Mouse (Mus musculus) CH12.LX (cell line): ENCODE measurements around the gene Pms2. TPM values are rescaled to one million over a fixed set of nuclear protein-coding genes. Genes with fewer than 3 reads are reported as not detected.

Source experiments
- DNase-seq: peaks from one replicate; pipeline ENCODE4 v3.0.0-alpha.2; 2013; ENCODE audit errors: extremely low read depth
- H3K27ac ChIP-seq: 2 replicates; pipeline ENCODE4 v1.5.1; 2012; ENCODE audit warnings: low read depth, mild to moderate bottlenecking, control low read depth, moderate library complexity; ENCODE audit not compliant: insufficient read depth
- H3K27me3 ChIP-seq: replicated peaks from 2 replicates; pipeline ENCODE3; 2012; ENCODE audit warnings: inconsistent platforms
- H3K36me3 ChIP-seq, 2 experiments: replicated peaks in 1 of 2; 2 replicates each; pipeline versions ENCODE3 to v1.6.1; 2012; ENCODE audit warnings: inconsistent platforms in 1 of 2, low read length in 1 of 2, mild to moderate bottlenecking in 1 of 2, mixed read lengths in 1 of 2, moderate library complexity in 1 of 2; ENCODE audit not compliant: control insufficient read depth in 1 of 2, insufficient read depth in 1 of 2
- H3K4me1 ChIP-seq, 2 experiments: 2 replicates each; pipeline ENCODE4 v1.6.1; 2012; ENCODE audit warnings: inconsistent platforms in 1 of 2, moderate library complexity in 1 of 2; ENCODE audit not compliant: insufficient read depth in 2 of 2, control insufficient read depth in 1 of 2
- H3K4me2 ChIP-seq: 2 replicates; pipeline ENCODE4 v1.6.1; 2012; ENCODE audit warnings: low read depth, mild to moderate bottlenecking, control low read depth; ENCODE audit not compliant: poor library complexity, insufficient read depth, severe bottlenecking
- H3K4me3 ChIP-seq, 3 experiments: fragments of 150-350 bp in 1 of 3; sonication (generic) in 1 of 3; replicated peaks in 1 of 3; 2 replicates each; pipeline versions ENCODE3 to v1.5.1; 2011 to 2012; ENCODE audit warnings: low read depth in 2 of 3, low read length in 2 of 3, mild to moderate bottlenecking in 2 of 3, moderate library complexity in 2 of 3, control low read depth in 1 of 3, improper control_type of control experiment in 1 of 3, inconsistent platforms in 1 of 3, mixed read lengths in 1 of 3; ENCODE audit not compliant: poor library complexity in 1 of 3
- H3K79me2 ChIP-seq: replicated peaks from 2 replicates; pipeline ENCODE4 v1.6.1; 2012; ENCODE audit warnings: mild to moderate bottlenecking, moderate library complexity; ENCODE audit not compliant: control insufficient read depth, poor library complexity, insufficient read depth, severe bottlenecking; ENCODE audit errors: extremely low read depth
- H3K9ac ChIP-seq: 2 replicates; pipeline ENCODE4 v1.6.1; 2012; ENCODE audit warnings: low read depth, mild to moderate bottlenecking, control low read depth, moderate library complexity; ENCODE audit not compliant: insufficient read depth
- H3K9me3 ChIP-seq: replicated peaks from 2 replicates; pipeline ENCODE3; 2012; ENCODE audit warnings: low read length, inconsistent platforms, mixed read lengths
- BHLHE40 ChIP-seq: IDR thresholded peaks from 2 replicates; pipeline ENCODE4 v1.6.1; 2011; ENCODE audit warnings: mild to moderate bottlenecking, low read depth, low read length, improper control_type of control experiment
- CHD2 ChIP-seq: IDR thresholded peaks from 2 replicates; pipeline ENCODE4 v1.6.1; 2011; ENCODE audit warnings: low read length, improper control_type of control experiment
- ETS1 ChIP-seq: conservative IDR thresholded peaks from 2 replicates; pipeline ENCODE4 v1.6.1; 2012; ENCODE audit warnings: low read depth, mild to moderate bottlenecking, inconsistent platforms, low read length, improper control_type of control experiment, moderate library complexity
- GABPA ChIP-seq: IDR thresholded peaks from 2 replicates; pipeline ENCODE4 v1.6.1; 2012; ENCODE audit warnings: low read depth, low read length, improper control_type of control experiment, inconsistent platforms; ENCODE audit not compliant: insufficient replicate concordance
- HCFC1 ChIP-seq: IDR thresholded peaks from 2 replicates; pipeline ENCODE4 v1.6.1; 2012; ENCODE audit warnings: low read depth, mild to moderate bottlenecking, inconsistent platforms, low read length, improper control_type of control experiment
- JUN ChIP-seq: IDR thresholded peaks from 2 replicates; pipeline ENCODE4 v1.6.1; 2011; ENCODE audit warnings: low read depth, mild to moderate bottlenecking, low read length, improper control_type of control experiment, moderate library complexity; ENCODE audit not compliant: insufficient read depth
- JUND ChIP-seq: conservative IDR thresholded peaks from 2 replicates; pipeline ENCODE4 v1.6.1; 2011; ENCODE audit warnings: low read depth, low read length, improper control_type of control experiment
- KAT2A ChIP-seq: IDR thresholded peaks from 2 replicates; pipeline ENCODE4 v1.6.1; 2012; ENCODE audit warnings: low read length, improper control_type of control experiment, inconsistent platforms; ENCODE audit not compliant: insufficient replicate concordance
- MAFK ChIP-seq: IDR thresholded peaks from 2 replicates; pipeline ENCODE4 v1.6.1; 2011; ENCODE audit warnings: low read length, improper control_type of control experiment; ENCODE audit not compliant: insufficient replicate concordance
- MAZ ChIP-seq: IDR thresholded peaks from 2 replicates; pipeline ENCODE4 v1.6.1; 2012; ENCODE audit warnings: low read depth, mild to moderate bottlenecking, inconsistent platforms, low read length, improper control_type of control experiment, moderate library complexity
- MEF2A ChIP-seq: IDR thresholded peaks from 2 replicates; pipeline ENCODE4 v1.6.1; 2014; ENCODE audit warnings: low read depth, mild to moderate bottlenecking, inconsistent platforms, low read length, improper control_type of control experiment, borderline replicate concordance
- MXI1 ChIP-seq: IDR thresholded peaks from 2 replicates; pipeline ENCODE4 v1.6.1; 2011; ENCODE audit warnings: mild to moderate bottlenecking, low read depth, low read length, improper control_type of control experiment
- MYC ChIP-seq: IDR thresholded peaks from 2 replicates; pipeline ENCODE4 v1.6.1; 2011; ENCODE audit warnings: low read depth, mild to moderate bottlenecking, improper control_type of control experiment, low read length
- NELFE ChIP-seq: IDR thresholded peaks from 2 replicates; pipeline ENCODE4 v1.6.1; 2011; ENCODE audit warnings: low read depth, low read length, improper control_type of control experiment
- NRF1 ChIP-seq: IDR thresholded peaks from 2 replicates; pipeline ENCODE4 v1.6.1; 2014; ENCODE audit warnings: low read depth, mild to moderate bottlenecking, inconsistent platforms, low read length, improper control_type of control experiment, moderate library complexity
- POLR2A ChIP-seq: IDR thresholded peaks from 2 replicates; pipeline ENCODE4 v1.6.1; 2011; ENCODE audit warnings: low read depth, mild to moderate bottlenecking, improper control_type of control experiment, low read length
- POLR2AphosphoS2 ChIP-seq: IDR thresholded peaks from 2 replicates; pipeline ENCODE4 v1.6.1; 2011; ENCODE audit warnings: low read depth, low read length, improper control_type of control experiment
- RAD21 ChIP-seq: IDR thresholded peaks from 2 replicates; pipeline ENCODE4 v1.6.1; 2011; ENCODE audit warnings: low read depth, mild to moderate bottlenecking, low read length, improper control_type of control experiment, moderate library complexity
- SMC3 ChIP-seq: IDR thresholded peaks from 2 replicates; pipeline ENCODE4 v1.6.1; 2011; ENCODE audit warnings: low read depth, low read length, improper control_type of control experiment
- TBP ChIP-seq: conservative IDR thresholded peaks from 2 replicates; pipeline ENCODE4 v1.6.1; 2011; ENCODE audit warnings: low read depth, low read length, improper control_type of control experiment
- USF1 ChIP-seq: IDR thresholded peaks from 2 replicates; pipeline ENCODE4 v1.6.1; 2014; ENCODE audit warnings: low read depth, mild to moderate bottlenecking, inconsistent platforms, low read length, improper control_type of control experiment
- USF2 ChIP-seq: conservative IDR thresholded peaks from 2 replicates; pipeline ENCODE4 v1.6.1; 2011; ENCODE audit warnings: low read depth, low read length, improper control_type of control experiment
- ZC3H11A ChIP-seq: IDR thresholded peaks from 2 replicates; pipeline ENCODE4 v1.6.1; 2012; ENCODE audit warnings: low read depth, mild to moderate bottlenecking, inconsistent platforms, low read length, improper control_type of control experiment
- ZKSCAN1 ChIP-seq: IDR thresholded peaks from 2 replicates; pipeline ENCODE4 v1.6.1; 2012; ENCODE audit warnings: low read depth, inconsistent platforms, low read length, improper control_type of control experiment, borderline replicate concordance
- ZMIZ1 ChIP-seq: IDR thresholded peaks from 2 replicates; pipeline ENCODE4 v1.6.1; 2012; ENCODE audit warnings: low read depth, mild to moderate bottlenecking, inconsistent platforms, low read length, improper control_type of control experiment
- ZNF384 ChIP-seq: IDR thresholded peaks from 2 replicates; pipeline ENCODE4 v1.6.1; 2012; ENCODE audit warnings: low read depth, low read length, improper control_type of control experiment, inconsistent platforms
- dilution Hi-C: fragments of 300-500 bp; cut with MboI; formaldehyde crosslinking; loops from 2 replicates; pipeline ENCODE4 v1.14.3; 2020; ENCODE audit warnings: low sequenced_read_pairs; ENCODE audit not compliant: extremely low pct_unique_long_range_greater_than_20kb, extremely low pct_ligation_motif_present
- in situ Hi-C: fragments of 300-500 bp; cut with MboI; formaldehyde crosslinking; loops from 3 replicates; pipeline ENCODE4 v1.14.3; 2019; ENCODE audit warnings: low sequenced_read_pairs, low pct_ligation_motif_present, low pct_unique_long_range_greater_than_20kb, mixed read lengths
- polyA plus RNA-seq: library from polyadenylated mRNA; unstranded; fragments of >175 nt; gene quantifications from 2 replicates; pipeline ENCODE4 v1.2.1, GENCODE M21; 2012; ENCODE audit warnings: low read depth; ENCODE audit not compliant: insufficient read length
- total RNA-seq, 2 experiments: library from RNA; depleted of rRNA; stranded (reverse); fragments of 300-350 nt in 1 of 2; fragments of >200 nt in 1 of 2; gene quantifications; 2 replicates each; pipeline ENCODE4 v1.2.3; 2012 to 2014

Gene Pms2
- total and polyA plus RNA-seq, 3 experiments: 22.2 to 31.8 (median 25.6) TPM

- Histone ChIP-seq H3K36me3 (peaks cover 79 to 93% of the 10 kb centered on the region in 2 experiments), H3K9ac (no peak within 1 kb of the TSS), H3K9me3 (no peaks in the 10 kb centered on the region), H3K79me2 (no peaks in the 10 kb centered on the region; the same call in 1 of the 2 replicates), H3K27me3 (no peaks in the 10 kb centered on the region), H3K4me2 (no peak within 1 kb of the TSS), H3K4me3 (no peak within 1 kb of the TSS), H3K27ac (no peak within 1 kb of the TSS), H3K4me1 (no peaks in the 10 kb centered on the region)
- in situ Hi-C loops: no loop called here
- no peak for DNase-seq
- TF ChIP-seq MAZ (no peak), POLR2AphosphoS2 (no peak), RAD21 (no peak), TBP (no peak), SMC3 (no peak), ZC3H11A (no peak), ZMIZ1 (no peak), MXI1 (no peak), ETS1 (no peak), USF1 (no peak), GABPA (no peak), USF2 (no peak), BHLHE40 (no peak), CHD2 (no peak), JUN (no peak), MEF2A (no peak), MYC (no peak), NELFE (no peak), NRF1 (no peak), ZKSCAN1 (no peak)
- dilution Hi-C loops: no loop called here
These were observed 18.1 kb downstream of the Pms2 start, which contains the start of gene Gm42421 for GRCm38 (mm10) chr5:143927875-143928274. Gene Gm42421, plus strand, starts transcription at chr5:143928175.

- H3K4me1 ChIP-seq: no peaks in the 10 kb centered on the region
- H3K36me3 ChIP-seq: peaks cover 67 to 86% of the 10 kb centered on the region in 2 experiments
- no peak overlapping the region for H3K4me3 ChIP-seq
- no peak for DNase-seq
- H3K4me2 ChIP-seq: no peak overlapping the region
- no peaks in the 10 kb centered on the region for H3K9me3 ChIP-seq
- H3K27me3 ChIP-seq: no peaks in the 10 kb centered on the region
- in situ Hi-C loops (no loop called here), dilution Hi-C loops (no loop called here)
- TF ChIP-seq MAFK (no peak), CHD2 (no peak), MEF2A (no peak), MYC (no peak), USF1 (no peak), ZC3H11A (no peak), MXI1 (no peak), POLR2A (no peak), NELFE (no peak), ZNF384 (no peak), JUN (no peak), POLR2AphosphoS2 (no peak), HCFC1 (no peak), JUND (no peak), ETS1 (no peak), KAT2A (no peak), SMC3 (no peak), ZMIZ1 (no peak)
- H3K9ac ChIP-seq: no peak overlapping the region
- H3K27ac ChIP-seq: no peak overlapping the region
- no peaks in the 10 kb centered on the region for H3K79me2 ChIP-seq
These were observed 19.5 kb downstream of the Pms2 start for GRCm38 (mm10) chr5:143929291-143929690.
